Mouse (Mus musculus): ENCODE data around the gene Slc25a29.

DNA sequence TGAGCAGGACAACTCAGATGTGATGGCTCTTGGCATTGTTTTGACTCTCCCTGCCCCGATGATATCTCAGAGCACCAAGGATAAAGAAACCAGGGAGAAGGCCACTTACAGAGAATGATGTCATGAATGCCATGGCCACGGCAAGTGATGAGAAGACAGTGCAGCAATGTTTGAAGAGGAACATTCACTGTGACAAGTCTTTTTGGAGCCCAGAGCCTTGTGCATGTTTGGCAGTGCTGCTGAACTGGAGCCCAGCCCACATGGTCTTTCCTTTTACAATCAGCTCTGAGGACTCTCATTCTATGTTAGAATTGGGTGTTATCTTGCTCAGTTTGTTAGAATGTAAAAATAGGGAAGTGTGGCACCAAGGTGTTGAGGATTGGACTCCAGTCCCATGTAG is 27.2 kb downstream of the Slc25a29 start:
- TF ChIP-seq POLR2A (IDR thresholded peaks at IDR 0.05; ENCODE audit: low read depth, low read length) (no peak), CTCF (conservative IDR thresholded peaks at IDR 0.05 in 1 of 2, IDR thresholded peaks at IDR 0.05 in 1 of 2; ENCODE audit: low read depth in 2 of 2, low read length in 2 of 2) (no peak), EP300 (IDR thresholded peaks at IDR 0.05; ENCODE audit: low read length) (no peak), POLR2AphosphoS2 (IDR thresholded peaks at IDR 0.05; ENCODE audit: low read depth, low read length) (no peak), ZNF384 (IDR thresholded peaks at IDR 0.05; ENCODE audit: low read depth, low read length) (no peak), ZMIZ1 (IDR thresholded peaks at IDR 0.05; ENCODE audit: low read depth, low read length) (no peak), GABPA (IDR thresholded peaks at IDR 0.05; ENCODE audit: insufficient replicate concordance, low read depth, low read length) (no peak), TBP (conservative IDR thresholded peaks at IDR 0.05; ENCODE audit: low read depth, low read length) (no peak), BHLHE40 (IDR thresholded peaks at IDR 0.05; ENCODE audit: low read depth, low read length) (no peak)
